Mouse (Mus musculus): Measurements from ENCODE around the gene Hoxd3.
A peak's percentile ranks its signal among the peaks of the same experiment; 100 is the strongest.

The Hoxd3 gene

DNA sequence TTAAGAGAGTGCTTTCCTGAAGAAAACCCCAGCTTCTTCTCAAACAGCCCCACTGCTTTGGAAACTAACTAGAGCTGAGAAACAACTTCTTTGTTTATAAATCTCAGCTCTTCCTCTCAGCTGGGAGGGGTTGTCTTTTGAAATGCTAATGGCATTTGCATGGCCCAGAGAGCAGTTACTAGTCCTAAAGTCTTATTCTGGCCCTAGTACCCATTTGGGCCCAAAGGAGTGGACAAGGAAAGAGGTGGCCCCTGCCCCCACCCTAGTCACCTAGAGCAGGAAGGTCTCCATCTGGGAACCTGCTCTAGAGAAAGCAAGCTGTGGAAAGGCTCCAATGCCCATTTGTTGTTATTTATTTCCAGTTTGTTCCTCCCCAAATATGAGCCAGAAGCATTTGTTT lies 19.3 kb downstream of the Hoxd3 start:
- DNase-seq = no peak

DNA sequence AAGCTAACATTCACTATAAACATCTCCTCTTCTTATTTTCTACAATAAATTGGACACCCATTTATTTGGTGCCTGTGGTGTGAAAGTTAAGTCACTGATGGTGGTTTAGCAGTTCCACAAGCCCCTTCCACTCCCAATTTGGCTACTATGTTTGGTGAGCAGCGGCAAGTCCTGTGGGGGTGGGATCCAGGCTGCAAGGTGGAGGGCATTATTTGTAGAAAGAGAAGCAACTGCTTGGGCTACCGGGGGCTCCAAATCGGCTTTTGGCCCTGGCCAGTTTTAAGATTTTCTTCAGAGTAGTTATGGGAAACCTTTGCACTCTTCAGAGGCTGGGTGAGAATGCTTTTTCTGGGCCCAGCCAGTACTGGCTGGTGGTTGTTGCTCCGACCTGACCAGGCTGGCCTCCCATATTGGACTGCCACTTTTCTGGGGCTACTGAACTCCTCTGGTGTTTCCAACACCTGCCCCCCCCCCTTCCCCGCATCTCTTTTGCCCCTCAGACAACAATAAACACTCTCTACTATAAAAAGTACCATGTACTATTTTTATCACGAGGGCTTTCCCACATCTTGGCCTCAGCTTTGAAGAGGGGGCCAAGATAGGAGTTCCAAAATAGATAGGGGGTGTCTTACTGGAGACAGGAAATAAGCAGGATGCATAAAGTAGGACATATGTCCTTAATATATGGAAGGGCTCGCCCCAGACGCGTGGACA lies 20.2 kb downstream of the Hoxd3 start:
- DNase-seq = peak in 1 of 2 experiments; percentile 9

DNA sequence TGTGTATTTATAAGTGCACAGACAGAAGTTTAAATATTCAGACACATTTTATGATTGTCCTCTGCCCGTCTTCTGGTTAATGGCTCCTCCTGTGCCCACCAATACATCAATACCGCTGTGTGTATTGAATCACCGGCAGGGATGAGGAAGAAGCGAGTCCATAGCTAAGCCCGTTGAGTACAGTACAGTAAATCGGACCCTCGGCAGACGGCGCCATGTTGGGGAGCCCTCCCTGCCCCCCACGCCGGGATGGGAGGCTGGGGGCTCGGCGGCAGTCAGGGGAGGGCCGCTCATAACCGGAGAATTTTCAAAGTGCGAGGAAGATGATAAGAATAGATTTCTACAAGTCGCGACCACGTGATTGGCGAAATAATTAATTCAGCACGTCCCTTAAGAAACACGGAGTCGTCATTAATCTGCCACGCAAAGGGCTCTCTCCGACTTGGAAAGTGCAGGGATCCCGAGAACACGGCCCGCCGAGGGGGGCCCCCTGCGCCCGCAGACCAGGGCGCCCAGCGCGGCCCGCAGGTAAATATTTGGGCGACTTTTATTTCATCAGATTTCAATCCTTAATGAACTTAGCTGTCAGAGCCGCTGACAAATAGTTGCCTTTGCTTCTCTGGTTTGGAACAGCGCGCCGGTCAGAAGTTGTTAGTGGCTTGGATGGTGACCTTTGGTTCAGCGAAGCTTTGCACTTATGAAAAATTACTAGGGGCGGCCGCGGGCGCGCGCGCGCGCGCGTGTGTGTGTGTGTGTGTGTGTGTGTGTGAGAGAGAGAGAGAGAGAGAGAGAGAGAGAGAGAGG lies 21.0 kb downstream of the Hoxd3 start:
- DNase-seq = peak; percentile 6 to 16

DNA sequence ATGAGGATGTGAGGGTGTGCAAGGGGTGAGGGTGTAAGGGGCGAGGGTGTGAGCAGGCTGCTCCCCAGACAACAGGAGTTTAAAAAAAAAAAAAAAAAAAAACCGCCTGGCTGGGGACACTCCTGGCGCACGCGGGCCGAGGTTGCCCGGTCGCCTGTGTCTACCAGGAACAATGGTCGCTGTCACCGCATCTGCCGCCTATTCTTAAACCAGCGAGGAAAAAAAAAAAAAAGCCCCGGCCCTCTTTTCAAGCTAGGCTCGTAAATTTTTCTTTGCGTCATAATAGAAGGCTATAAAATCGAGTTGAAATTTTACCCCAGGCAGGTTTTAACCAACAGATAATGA lies 21.6 kb downstream of the Hoxd3 start:
- DNase-seq = peak in 1 of 2 experiments; percentile 14

DNA sequence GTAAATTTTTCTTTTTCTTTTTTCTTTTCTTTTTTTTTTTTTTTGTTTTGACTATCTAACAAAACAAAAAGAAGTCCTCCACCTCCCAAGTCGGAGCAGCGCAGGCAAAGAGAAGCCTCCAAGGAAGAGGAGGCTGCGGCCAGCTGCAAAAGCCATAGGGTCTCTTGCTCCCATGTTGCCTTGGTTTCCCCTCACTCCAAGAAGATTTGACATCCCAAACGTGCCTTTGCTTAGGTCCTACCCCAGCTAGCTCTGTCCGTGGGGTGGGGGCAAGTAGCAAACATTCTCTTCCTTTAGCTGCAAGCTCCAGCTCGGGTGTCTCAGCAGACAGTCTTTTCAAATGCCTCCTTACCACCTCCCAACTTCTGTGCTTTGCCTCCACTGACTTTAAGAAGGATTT lies 22.0 kb downstream of the Hoxd3 start:
- DNase-seq = peak in 1 of 2 experiments; percentile 6

DNA sequence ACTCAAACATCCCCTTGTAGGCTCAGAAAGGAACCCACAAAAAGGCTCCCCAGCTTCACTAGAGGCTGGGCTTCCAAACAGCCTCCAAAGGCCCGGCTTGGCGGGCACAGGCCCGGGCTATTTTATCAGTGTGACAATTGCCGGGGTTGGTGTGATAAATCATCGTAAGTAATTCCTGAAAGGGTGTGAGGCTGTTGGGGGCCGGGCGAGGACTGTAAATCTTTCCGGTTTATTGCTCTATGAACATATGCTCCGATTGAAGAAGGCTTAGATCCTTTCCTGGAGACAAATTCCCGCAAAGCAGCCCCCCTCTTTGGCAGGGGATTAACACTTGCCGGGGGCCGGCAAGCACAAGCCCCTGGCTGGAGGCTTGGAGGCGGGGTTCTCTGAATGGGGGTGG lies 22.7 kb downstream of the Hoxd3 start:
- peak; percentile 9 to 26 for DNase-seq

DNA sequence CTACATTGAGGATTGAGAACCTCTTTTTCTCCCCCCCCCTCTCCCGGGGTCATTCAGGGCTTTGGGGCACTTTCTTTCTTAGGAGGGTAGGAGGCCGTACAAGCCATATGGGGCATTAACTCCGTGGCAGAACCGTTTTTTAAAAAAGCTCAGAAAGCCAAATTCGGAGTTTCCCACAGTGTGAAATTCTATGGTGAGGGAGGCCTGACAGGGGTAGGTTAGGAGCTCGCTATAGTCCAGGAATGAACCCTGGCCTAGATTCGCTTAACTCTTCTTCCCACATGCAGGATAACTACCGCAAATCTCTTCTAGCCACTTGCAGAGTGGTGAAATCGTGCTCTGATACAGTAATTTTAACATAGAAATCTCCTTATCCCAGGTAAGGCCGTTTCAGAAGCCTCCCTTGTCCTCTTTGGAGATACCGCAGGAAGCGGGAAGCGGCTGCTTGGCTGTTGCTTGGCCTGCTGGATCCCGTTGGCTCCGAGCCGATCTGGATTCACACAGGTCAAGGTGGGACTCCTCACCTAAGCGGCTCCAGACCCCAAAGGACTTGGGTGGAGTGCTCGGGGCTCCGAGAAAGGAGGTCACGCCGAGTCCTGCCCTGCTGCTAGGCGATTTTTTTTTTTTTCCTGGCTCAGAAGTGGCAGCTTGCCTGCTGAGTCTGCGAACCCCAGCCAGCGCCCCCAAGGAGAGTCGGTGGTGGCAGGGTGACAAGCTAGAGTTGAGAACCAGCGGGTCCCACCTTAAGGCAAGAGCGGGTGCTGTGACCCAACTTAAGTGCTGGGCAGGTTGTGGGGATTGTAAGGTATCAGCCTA lies 23.5 kb downstream of the Hoxd3 start:
- peak; percentile 17 to 33 for DNase-seq

DNA sequence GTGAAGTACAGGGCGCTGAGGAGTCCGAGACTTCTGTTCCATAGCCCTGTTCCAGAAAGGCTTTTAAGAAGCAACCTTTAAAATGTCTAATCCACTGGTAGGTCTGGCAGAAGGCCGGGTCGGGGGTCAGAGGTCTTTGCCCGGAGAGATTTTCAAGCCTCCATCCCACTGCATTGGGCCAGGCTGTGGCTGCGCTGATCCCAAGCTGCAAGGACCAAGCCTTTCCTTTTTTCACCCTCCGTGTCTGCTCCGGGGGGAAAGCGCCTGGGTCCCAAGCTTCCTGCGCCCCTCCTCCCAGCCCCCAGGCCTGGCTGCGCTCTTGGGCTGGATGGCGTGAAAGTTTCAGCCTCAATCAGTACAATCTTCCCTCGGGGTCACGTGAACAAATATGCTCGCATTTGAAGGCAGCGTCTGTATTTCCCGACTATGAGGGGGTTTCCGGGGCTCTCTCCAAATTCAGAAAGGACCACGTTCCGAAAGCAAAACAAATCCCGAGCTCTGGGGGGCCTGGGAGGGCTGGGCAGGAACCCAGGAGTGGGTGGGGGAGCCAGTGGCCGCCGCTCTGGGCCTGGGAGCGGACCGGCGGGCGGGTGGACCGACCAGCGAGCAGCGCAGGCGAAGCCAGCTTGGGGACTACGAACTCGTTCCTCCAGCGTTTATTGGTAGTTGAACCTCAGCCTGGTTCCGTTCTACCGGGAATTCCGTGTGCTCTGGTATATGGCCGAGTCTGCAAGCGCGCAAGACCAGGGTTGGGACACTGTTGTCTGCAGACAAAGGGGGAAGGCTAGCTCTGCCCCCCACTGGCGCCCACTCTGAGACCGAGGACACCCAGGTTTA lies 24.3 kb downstream of the Hoxd3 start:
- DNase-seq = peak in 1 of 2 experiments; percentile 17

DNA sequence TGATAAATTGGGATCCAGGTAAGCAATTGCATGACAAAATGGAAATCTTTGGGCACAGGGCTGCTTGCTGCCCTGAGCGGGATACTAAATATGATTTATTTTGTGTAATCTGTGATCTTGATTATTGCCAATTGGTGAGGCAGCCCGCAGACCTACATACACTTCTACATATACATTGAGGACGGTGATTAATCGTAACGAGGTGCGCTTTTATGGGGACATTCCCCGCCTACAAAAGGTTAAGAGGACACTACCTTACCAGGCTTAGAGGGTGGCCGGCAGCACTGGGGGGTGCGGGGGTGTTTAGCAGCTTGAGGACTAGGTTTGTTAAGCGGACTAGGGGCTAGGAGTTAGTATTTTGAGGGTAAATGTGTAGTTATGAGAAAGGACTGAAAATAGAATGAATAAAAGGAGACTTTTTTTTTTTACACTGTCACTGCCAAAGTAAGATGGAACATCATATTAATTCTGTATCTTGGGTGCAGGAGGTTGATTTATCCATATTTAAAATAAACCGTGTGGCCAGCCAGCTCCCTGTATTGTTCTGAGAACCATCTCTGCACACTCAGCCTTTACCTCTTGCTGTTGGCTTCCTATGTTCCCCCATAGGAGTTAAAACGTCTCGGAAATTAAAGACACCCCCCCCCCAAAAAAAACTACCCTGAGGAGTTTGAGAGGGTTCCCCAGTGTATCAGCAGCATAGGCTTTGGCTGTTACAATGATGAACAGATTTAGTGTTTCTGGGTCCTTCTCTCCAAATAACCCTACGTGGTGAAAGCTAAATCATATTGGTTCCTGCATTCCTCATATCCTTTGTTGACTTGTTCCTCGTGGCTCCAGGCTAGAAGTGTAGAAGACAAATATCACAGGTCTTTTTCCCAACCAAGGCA lies 25.2 kb downstream of the Hoxd3 start:
- peak in 1 of 2 experiments; percentile 13 for DNase-seq

DNA sequence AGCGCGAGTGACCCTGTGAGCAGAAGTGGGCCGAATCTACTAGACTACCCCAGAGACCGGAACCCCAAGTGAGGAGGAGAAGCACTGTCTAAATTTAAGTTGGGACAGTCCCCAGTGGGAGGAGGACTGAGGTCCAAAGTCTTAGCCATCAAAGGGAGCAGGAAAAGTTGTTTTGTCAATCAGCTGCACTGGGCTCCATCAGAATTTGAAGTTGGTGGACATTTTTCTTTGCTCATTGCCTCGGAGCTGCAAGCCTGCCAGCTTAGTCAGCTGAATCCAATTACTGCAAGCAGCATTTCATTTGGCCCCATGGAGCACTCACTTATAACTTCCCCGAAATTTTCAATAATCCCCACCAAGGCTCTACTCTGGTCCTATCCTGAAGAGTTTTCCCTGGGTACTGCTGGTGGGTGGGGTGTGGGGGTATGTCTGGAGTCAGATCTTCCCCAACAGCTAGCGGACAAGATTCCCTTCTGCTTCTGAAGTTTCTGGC lies 25.9 kb downstream of the Hoxd3 start:
- DNase-seq = no peak

DNA sequence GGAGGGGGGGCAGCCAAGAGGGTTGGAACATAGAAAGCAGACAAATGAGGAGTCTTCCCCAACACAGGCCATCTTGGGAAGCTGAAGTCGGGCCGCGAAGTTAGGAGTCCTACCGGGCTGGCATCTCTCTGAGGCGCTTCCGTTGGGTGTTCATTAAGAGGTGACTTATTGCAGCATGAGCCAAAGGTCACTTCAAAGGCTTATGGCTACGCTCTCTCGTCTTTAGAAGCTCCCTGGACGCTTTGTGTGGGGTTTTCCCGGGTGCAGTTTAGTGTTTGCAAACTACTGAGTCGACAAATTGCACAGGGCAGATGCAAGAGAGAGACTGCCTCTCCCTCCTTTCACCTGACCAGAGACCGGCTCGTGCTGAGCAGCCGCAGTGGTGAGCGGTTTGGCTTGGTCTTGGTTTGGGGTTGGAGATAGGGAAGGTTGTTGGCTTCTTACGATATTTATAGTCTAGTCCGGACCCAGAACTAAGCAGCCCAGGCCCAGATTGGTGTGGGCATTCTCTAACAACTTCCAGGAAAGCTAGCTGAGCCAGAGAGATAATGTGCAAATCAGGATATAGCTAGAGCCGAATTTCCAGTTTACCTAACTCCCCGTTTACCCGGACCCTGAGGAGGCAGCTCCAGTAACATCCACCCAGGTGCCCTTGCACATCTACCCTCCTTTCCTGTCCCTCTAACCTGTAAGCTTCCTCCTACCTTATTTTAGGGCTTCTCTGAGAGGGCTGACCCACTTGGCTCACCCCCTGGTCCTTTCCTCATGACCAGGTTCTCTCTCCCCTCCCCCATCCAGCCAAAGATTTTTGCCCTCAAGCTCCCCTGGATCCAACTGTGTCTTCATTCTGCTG lies 27.1 kb downstream of the Hoxd3 start:
- DNase-seq = peak; percentile 5 to 11

DNA sequence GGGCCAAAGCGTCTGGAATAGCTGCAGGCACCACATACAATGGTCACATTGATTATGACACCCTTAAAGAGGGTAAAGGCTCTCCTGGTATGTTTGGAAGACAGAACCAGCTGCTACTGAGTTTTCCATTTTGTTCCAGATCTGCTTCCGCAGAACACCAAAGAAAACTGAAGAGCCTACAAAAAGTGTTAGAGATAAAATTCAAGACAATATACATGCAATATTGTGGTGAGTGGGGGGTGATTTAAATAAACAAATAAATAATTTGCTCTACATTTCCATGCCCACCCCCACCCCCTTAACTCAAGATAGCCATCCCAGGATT lies 27.7 kb downstream of the Hoxd3 start:
- DNase-seq = no peak

DNA sequence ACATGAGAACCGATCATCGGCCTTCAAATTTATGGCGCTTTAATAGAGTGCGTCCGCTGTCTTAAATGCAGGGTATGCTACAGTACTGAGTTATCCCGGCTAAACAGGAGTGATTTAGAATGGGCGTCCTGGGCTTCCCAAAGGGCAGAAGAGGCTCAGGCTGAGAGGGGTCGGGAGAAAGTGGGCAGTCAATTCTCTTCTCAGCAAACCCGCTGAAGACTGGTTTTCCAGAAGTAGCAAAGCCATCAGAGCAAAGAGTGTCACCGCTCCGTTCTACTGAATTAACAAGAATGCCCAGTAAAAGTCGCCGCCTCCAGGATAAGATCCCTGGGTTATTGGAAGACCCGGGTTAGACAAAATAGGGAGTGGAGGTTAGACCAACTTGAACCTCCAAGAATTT lies 28.1 kb downstream of the Hoxd3 start:
- no peak for DNase-seq

DNA sequence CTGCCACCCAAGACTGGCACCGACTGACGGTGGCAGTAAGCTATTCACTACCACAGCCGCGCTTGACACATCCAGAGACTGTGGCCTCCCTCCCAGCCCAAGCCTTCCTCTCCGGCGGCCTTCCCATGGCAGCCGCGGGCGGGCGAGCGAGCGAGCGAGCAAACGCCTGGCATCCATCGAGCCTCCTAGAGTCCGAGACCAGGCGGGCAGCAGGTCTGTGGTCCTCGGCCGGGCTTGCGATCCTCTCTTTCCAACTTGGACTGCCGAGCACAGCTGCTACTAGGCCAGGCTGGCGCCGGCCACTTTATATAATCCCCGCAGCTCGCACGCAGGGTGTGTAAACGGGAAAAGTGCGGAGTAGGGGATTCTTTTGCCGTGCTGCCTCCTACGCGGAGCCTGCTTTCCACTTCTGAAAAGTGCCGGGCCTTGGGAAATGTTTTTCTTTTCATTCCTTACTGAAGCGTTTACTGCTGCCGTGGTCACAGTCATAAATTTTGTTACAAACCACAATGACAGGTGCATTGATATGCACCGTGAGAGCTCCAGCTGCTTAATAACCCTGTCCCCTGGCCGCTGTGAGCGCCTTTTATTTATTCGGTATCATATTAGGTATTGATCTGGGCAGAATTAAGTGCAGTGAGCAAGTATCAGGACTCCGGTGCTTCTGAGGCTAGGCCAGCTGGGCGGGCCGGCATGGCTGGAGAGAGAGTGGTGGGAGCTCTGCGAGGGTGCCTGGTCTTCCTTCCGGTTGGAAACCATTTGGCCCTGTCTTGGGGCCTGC lies 28.8 kb downstream of the Hoxd3 start:
- peak; percentile 35 to 42 for DNase-seq

DNA sequence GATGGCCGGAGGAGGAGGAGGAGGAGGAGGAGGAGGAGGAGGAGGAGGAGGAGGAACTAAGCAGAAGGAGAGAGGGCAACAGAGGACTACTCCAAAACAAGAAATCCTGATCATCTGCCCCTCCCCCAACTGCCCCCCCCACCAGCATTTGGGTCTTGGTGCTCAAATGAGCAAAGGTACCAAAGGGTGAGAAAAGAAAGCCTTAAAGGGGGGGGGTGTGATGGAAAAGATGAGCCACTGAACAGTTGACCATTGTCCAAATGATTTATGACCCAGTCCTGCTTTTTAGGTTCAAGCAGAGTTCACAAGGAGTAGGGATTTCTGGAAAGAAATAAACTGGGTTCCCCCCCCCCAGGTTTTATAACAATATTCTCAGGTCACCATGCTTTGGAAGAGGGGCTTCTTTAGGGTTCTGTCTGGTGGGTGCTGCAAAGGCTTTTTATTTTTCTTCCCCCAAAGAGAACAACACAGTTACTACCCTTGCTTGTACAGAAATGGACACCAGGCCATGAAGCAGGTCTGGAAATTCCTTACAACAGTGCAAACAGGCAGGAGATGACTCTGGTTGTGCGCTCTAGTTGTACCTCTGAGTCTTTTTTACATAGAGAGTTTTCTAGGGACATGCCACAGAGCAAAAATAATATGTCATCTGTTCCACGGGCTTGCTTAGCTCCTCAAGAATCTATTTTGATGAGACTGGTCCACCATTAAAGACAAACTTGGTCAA lies 29.7 kb downstream of the Hoxd3 start:
- DNase-seq = no peak

DNA sequence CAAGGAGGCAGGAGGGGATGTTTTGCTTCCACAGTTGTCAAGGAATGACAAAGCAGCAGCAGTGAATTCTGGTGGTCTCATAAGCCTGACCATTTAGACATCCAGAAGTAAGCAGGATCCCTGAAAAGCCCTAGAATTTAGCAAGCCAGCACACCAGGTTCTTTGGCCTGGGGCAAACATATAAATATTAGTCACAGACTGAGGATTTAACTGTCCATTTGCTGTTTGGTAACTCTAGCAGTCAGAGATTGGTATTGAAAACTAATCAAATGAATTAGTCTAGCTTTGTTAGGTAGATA lies 30.2 kb downstream of the Hoxd3 start:
- DNase-seq = no peak

DNA sequence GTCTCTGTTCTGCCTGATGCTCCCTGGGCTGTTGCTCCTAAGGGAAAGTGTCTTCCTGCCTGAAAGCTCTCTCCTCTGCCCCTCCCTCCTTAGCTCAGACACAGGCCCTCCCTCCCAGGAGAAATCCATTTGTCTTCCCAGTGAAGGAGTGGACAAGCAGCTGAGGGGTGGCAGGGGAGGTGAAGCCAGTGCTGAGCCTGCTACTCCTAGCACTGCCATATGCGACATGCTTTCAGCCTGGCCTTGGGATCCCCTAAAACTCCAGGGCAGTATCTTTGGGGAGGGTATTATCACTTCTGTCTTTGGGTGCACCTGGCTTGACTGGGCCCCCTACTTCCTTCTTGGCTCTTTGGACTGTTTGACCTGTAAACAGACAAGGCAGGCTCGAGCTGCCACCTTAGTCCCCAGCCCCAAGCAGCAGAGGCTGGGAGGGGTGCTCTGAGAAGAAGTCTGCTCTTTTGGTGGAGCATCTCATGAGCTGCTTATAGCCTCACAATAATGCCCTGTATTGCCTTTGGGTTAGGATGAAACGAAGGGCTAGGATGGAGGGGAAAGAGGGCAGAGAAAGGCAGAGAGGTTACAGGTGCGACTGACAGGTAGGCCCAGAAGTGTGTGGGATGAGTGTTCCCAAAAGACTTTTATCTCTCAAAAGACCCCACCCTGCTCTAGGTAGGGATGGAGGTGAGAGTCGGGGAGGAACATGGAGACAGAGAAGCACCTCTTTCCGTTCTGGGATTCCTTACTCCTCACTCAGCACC lies 34.0 kb downstream of the Hoxd3 start:
- peak in 1 of 2 experiments; percentile 8 for DNase-seq

DNA sequence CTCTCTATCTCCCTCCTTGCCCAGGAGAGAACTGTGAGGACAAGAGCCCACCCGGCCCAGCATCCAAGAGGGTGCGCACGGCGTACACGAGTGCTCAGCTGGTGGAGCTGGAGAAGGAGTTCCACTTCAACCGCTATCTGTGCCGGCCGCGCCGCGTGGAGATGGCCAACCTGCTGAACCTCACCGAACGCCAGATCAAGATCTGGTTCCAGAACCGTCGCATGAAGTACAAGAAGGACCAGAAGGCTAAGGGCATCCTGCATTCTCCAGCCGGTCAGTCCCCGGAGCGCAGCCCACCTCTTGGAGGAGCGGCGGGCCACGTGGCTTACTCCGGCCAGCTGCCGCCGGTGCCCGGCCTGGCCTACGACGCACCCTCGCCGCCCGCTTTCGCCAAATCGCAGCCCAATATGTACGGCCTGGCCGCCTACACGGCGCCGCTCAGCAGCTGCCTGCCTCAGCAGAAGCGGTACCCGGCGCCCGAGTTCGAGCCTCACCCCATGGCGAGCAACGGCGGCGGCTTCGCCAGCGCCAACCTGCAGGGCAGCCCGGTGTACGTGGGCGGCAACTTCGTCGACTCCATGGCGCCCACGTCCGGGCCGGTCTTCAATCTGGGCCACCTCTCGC lies 34.7 kb downstream of the Hoxd3 start:
- peak; percentile 10 to 29 for DNase-seq
